In genomic region chr7:37556811-37557210, GRCm38 (mm10) we compare ENCODE assay signal across 17 mouse cellular contexts.
"Had no signal": no experiment of that assay in that cellular context is flagged by ENCODE, and none has a peak within 500 bp of the region (broad histone marks: within the 10 kb centered on the region; RNA-seq: fewer than 3 reads in every experiment).

No protein-coding gene starts in this region.

- H3K27me3 ChIP-seq: lung, embryonic 15.5 days; megakaryocyte, embryonic 14.5 days; neural tube, embryonic 12.5 days; stomach, embryonic 15.5 days had no signal

- H3K9me3 ChIP-seq: lung, embryonic 15.5 days; midbrain, embryonic 13.5 days; neural tube, embryonic 12.5 days; stomach, embryonic 15.5 days had no signal

- H3K4me1 ChIP-seq: lung, embryonic 15.5 days; megakaryocyte, embryonic 14.5 days; stomach, embryonic 15.5 days had no signal

- H3K36me3 ChIP-seq: lung, embryonic 15.5 days; midbrain, embryonic 13.5 days; neural tube, embryonic 12.5 days; stomach, embryonic 15.5 days had no signal

- H3K9ac ChIP-seq: liver, embryonic 14.5 days; lung, embryonic 15.5 days; midbrain, embryonic 13.5 days; neural tube, embryonic 12.5 days; stomach, embryonic 15.5 days had no signal

- H3K4me2 ChIP-seq: lung, embryonic 15.5 days; midbrain, embryonic 13.5 days; neural tube, embryonic 12.5 days; stomach, embryonic 15.5 days had no signal

- DNase-seq: lung, adult 18-20 months; lung, postnatal 14 days; lung, postnatal 36 days; right cerebral cortex, postnatal 14 days; thymus, adult 2 months; thymus, postnatal 25 days; thymus, postnatal 4 days had no signal

- ATAC-seq: lung, postnatal 0 days; midbrain, embryonic 13.5 days; midbrain, embryonic 16.5 days had no signal

- H3K27ac ChIP-seq: liver, embryonic 14.5 days; lung, embryonic 15.5 days; macrophage; midbrain, embryonic 13.5 days; neural tube, embryonic 12.5 days; stomach, embryonic 15.5 days; stomach, postnatal 0 days had no signal

- H3K4me3 ChIP-seq: lung, embryonic 15.5 days; megakaryocyte, embryonic 14.5 days; midbrain, embryonic 13.5 days; neural tube, embryonic 12.5 days; stomach, embryonic 15.5 days had no signal
